Mouse (Mus musculus): ENCODE data around the gene Ascc3.

Ascc3 gene

DNA sequence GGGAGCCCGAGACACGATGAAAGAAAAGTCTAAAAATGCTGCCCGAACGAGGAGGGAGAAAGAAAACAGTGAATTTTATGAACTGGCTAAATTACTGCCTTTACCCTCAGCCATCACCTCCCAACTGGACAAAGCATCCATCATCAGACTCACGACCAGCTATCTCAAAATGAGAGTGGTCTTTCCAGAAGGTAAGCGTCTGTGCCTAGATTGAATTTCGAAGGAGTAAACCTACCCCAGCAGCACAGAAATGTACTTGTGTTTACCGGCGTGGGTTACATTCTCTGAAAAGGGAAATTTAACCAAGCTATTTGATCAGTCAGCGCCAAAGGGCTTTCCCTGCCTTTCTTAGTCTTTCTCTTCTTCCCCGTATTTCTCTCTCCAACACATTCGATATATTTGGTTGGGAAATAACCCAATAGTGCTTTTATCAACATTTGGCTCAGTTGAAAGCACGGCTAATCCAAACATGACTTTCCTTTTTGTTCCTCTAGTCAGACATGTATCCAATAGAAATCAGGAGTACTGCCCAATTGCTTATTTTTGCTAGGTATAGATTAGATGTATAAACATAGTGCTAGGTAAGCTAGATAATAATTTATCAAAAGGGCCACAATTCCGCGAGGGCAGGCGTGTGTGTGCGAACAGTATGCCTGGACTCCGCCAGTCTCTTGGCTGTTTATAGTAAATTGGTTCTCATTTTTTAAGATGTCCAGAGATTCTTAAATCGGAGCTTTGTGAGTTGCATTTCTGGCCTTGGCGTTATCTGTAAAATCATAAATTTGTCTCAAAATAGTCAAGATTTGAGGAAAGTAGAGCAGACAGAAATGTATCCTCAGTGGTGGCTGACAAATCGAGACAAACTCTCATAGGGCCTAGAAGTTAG, 303.7 kb downstream of the Ascc3 start:
- DNase-seq = no peak

DNA sequence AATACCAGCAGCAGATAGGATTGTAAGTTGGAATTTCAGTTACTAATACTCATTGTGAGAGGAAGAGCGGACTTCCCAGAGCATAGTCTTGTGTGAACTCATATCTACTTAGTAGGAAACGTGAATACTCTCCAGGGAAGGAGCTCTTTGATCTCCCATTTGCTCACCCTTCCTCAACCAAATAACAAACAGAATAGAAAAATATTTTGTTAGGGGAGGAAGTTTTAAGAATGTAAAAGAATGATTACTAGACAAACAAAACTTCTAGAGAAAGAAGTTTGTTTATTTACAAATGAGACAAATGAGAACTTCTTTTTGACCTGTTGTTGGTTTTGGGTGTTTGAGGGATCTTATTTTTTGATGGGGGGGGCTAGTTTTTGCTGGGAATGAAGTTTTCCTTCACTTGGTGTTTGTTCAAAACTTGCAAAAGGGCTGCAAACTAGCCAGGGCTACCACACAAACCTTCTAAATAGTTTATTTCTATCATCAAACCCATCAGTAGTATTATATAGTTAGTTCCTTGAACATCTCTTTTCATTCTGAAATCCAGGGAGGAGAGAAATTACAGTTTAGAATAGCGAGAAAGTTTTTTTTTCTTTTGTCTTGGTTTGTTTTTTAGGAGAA, 304.4 kb downstream of the Ascc3 start:
- no peak for DNase-seq

DNA sequence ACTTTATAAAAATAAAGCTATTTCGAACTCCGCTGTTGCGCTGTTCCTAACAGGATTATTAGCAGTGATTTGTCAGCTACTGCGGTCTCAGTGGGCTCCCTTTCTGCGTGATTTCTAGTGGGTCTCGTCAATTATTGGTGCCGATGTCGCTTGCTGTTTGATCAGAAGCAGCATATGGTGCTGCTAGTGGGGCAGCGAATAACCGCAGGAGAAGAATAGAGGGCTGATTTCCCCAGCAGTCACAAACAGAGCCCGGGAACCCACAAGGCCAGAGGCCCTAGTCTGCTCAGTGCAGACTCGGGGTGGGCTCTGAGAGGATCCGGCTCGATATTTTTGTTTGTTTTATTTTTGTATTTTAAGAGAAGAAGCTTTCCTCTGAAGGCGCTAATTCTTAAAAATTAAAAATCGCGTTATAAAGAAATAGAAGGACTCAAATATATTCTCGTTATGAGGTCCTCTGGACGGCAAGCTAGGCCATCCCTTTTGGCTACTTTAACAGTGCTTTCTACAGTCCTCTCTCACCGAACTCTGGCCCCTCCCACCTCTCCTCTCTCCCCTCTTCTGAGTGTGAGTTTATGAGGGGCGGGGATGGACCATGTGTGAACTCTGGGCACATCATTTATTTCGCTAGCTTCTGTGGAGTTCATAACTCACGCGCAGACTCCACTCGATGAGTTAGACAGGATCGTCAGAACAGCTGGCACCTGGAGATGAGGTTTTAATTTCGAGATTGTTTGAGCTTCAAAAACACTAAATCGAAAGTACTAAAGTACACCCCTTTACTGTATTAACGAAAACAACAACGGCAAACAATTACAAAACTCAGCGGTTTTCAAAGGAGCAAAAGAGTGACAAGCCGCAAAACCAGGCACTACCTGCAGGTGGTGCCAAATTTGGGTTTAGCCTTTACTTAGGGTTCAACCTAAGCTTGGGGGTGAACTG, 305.3 kb downstream of the Ascc3 start:
- DNase-seq = no peak

DNA sequence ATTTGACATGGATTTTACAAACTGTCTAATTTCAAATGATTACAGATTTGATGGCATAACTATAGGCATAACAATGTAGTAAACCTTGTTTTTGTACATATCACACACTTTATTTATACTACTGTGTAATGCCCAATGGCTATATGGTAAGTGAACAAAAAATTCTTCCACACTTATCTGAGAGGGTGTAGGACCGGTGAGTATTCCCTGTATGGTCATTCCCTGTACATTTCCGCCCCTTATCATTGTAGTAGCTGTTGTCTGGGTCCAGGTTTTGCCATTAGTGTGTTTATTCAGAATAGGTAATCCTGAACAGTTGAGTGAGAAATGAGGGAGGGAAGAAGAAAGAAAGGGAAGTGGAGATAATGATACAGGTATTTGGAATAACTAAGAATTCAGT, 306.2 kb downstream of the Ascc3 start:
- DNase-seq = no peak

DNA sequence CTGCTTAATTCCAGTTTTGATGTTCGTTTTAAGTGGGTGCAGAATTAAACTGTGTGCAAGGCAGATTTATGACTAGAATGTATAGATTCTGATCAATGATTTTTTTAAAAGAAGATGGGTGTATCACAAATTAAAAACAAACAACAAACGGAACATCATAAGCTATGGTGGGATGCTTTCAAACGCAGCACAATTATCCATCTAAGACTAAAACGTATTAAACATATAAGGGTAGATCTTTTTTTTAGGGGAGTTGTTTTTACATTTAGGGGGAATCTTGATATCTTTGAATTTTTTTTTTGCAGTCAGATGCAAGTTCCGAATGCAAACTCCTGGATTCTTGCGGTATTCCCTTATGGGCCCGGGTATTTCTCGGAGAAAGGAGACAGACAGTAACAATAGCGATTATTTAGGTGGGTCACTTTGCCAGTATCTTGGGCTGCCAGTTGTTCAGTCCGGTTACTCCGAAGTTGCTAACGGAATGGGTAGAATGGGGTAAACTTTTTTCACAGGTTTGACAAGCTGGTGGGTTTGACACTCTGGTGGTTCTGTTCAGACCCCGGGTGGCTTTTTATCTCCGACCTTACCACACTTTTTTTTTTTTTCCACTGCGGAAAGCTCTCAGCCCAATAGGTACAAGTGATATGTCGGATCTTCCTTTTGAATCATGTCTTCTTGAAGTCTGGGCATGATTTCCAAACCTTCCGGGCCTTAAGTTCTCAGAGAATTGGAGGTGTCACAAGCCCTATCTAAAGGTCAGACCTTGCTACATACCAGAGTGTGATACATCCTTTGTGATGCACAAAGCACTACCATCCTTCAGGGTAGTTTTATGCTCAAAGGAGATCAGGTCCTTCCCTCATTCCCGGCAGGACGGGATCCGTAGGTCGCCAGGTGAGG, 307.6 kb downstream of the Ascc3 start:
- DNase-seq = no peak
